Mouse (Mus musculus): Measurements from ENCODE around the gene Btbd35f7. TPM values are rescaled to one million over a fixed set of nuclear protein-coding genes. Genes with fewer than 3 reads are reported as not detected.
"Not testable (repeated sequence)": the region's sequence is repeated elsewhere in the genome, so short reads cannot be mapped to it uniquely, and the experiment has no call there.

Btbd35f7 gene
- polyA plus RNA-seq (2016; fragmentation: Nextera tagmentation; extraction: Ambion mirVana), result not detected in 2 replicates

DNA sequence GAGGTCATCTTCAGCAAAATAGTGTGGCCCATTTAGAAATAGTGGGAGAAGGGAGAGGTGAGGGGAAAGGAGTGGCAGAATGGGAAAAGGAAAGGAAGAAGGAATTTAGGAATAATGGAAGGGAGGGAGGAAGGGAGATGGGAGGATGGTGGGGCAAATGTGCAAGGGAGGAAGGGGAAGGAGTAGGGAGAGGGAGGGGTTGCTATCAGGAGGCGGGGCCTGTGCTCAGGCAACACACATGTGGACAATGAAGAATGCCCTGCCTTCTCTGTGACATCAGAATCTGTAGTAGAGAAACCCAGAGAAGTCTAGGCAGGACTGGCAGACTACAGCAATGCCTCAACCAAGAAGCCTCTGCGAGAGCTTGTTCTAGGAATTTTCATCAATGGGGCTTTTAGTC is at the start of gene Btbd35f7:
Gene Btbd35f7, plus strand, starts transcription at position 301 of the 400 bp plus-strand sequence.
- H3K4me3 ChIP-seq; DNase-seq (ENCODE audit: low spot score); H3K27ac ChIP-seq; H3K27me3 ChIP-seq (ENCODE audit: low read depth, poor library complexity, severe bottlenecking); H3K4me1 ChIP-seq; H3K36me3 ChIP-seq; H3K9me3 ChIP-seq (replicated peaks): not testable (repeated sequence)
- no CpG with 5 or more reads among the region's 2 CpGs for WGBS

Other genes starting within 250 kb of the Btbd35f7 start
- gene Mycs, start 199.8 kb upstream of the Btbd35f7 start, polyA plus RNA-seq (2016; fragmentation: Nextera tagmentation; extraction: Ambion mirVana), result not detected in 2 replicates

Measured in limb, embryonic 10.5 days (tissue).